Mouse (Mus musculus) lung, embryonic 14.5 days (tissue): ENCODE results near the gene Hid1. TPM values are rescaled to one million over a fixed set of nuclear protein-coding genes. Genes with fewer than 3 reads are reported as not detected.

Source experiments
- ATAC-seq: fragments of 200-750 bp; cut with Nextera tagmentation; 2 replicates; pipeline ENCODE4 v1.8.0; 2017; ENCODE audit warnings: mild to moderate bottlenecking, moderate TSS enrichment, moderate library complexity; ENCODE audit not compliant: insufficient read depth
- DNase-seq: peaks from one replicate; pipeline ENCODE4 v3.0.0-alpha.2; 2015
- H3K27ac ChIP-seq: fragments of 300-500 bp; sonication (generic); 2 replicates; pipeline ENCODE4 v1.5.1; 2014; ENCODE audit warnings: low read depth, mild to moderate bottlenecking, moderate library complexity
- H3K27me3 ChIP-seq: fragments of 300-500 bp; sonication (generic); 2 replicates; pipeline ENCODE4 v1.6.1; 2014; ENCODE audit warnings: low read length, control low read depth; ENCODE audit not compliant: insufficient read depth
- H3K36me3 ChIP-seq: fragments of 300-500 bp; sonication (generic); 2 replicates; pipeline ENCODE4 v1.6.1; 2014; ENCODE audit warnings: control low read depth; ENCODE audit not compliant: insufficient read depth
- H3K4me1 ChIP-seq: fragments of 300-500 bp; sonication (generic); 2 replicates; pipeline ENCODE4 v1.6.1; 2014; ENCODE audit warnings: antibody characterized with exemption, control low read depth; ENCODE audit not compliant: insufficient read depth
- H3K4me2 ChIP-seq: fragments of 300-500 bp; sonication (generic); 2 replicates; pipeline ENCODE4 v1.6.1; 2014; ENCODE audit warnings: mild to moderate bottlenecking
- H3K4me3 ChIP-seq: fragments of 300-500 bp; sonication (generic); 2 replicates; pipeline ENCODE4 v1.5.1; 2014; ENCODE audit warnings: low read depth, low read length
- H3K9ac ChIP-seq: fragments of 300-500 bp; sonication (generic); 2 replicates; pipeline ENCODE4 v1.6.1; 2014
- H3K9me3 ChIP-seq: fragments of 300-500 bp; sonication (generic); 2 replicates; pipeline ENCODE4 v1.6.1; 2016; ENCODE audit warnings: low read depth, low read length, control low read depth
- CTCF ChIP-seq: IDR thresholded peaks from 2 replicates; pipeline ENCODE4 v1.5.1; 2016; ENCODE audit warnings: antibody characterized with exemption, low read depth
- WGBS: fragments of 180-500 bp; shearing (Covaris S2); extraction: QIAGEN DNeasy Blood & Tissue Kit; methylation state at CpG from one replicate; pipeline ENCODE4 v1.1.7; 2014; 5-methylcytosine and 5-hydroxymethylcytosine counted together
- polyA plus RNA-seq: library from polyadenylated mRNA; unstranded; fragments of >200 nt; fragmentation: Nextera tagmentation; extraction: Ambion mirVana; gene quantifications from 2 replicates; pipeline ENCODE4 v1.2.1, GENCODE M21; 2014

Gene Hid1
- polyA plus RNA-seq, 1 experiment from 2014 or later = 7.4 TPM

DNA sequence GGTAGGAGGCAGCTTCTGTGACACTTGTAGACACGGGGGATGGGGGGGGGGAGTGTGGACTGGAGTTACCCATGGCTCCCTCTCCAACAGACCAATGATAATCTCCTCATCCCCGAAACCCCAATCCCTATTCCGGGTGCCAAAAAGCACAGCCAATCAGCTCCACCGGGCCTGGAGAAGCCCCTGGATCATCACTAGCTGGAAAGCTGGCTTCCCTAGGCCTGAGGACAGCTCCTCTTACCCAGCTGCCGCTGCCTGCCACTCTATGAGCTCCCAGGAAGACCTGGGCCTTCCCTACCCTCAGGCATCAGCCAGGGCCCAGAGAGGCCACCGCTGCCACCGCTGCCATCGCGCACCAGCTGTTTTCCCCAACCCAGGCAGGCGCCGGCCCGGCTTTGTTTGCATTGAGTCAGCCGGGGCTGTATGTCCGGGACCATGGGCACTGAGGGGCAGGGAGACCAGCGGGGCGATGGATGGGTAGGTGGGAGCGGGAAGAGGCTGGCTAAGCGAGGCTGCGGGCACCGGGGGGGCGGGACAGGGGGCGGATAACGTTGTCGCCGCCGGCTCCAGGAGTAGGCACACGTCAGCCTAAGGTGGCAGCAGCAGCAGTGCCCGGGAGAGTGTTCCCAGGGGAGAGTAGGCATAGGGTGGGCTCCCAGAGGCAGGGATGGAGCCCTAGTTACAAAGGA, 706 bp downstream of the Hid1 start:
- no peak overlapping the region for H3K27ac ChIP-seq
- DNase-seq (no peak), ATAC-seq (peak; percentile 35; the same call in 1 of the 2 replicates)
- no peak for TF ChIP-seq CTCF
- peak overlapping the region; percentile 52 for H3K4me3 ChIP-seq
- 2% methylated on average over 28 of the region's 28 CpGs for WGBS
- H3K4me1 ChIP-seq = peaks cover 3% of the 10 kb centered on the region; the same call in 1 of the 2 replicates
- H3K4me2 ChIP-seq = peak overlapping the region; percentile 82
- H3K9me3 ChIP-seq = no peaks in the 10 kb centered on the region
- peak overlapping the region; percentile 47 for H3K9ac ChIP-seq
- no peaks in the 10 kb centered on the region for H3K36me3 ChIP-seq
- peaks cover 42% of the 10 kb centered on the region for H3K27me3 ChIP-seq

DNA sequence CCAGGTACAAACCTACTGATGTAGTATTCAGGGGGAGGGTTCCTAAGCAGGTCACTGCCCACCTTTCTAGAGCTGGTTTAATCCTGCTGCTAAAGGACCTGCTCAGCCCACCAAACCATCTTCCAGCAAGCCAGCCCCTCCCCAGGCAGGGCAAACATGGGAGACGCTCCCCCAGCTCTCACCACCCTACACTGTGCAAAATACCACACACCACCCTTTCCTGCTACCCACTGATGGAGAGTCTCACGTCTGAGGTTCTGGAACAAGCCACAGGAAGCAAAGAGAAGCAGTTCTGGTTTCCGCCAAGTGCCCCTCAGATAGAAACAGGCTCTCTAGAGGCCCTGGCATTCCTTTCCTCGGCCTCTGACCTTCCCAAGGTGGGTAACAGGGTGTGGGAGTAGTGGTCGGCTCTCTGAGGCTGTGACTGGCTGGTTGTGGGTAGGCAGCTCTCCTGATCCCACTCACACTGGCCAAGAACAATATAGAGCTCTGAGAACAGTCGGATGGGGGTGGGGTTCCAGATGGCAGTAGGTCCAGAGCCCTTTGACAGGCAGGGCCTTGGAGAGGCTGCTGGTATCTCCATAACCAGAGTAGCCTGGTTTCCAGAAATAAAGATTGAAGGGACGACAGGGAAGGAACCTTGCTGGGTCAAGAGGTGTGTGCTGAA, 1.4 kb downstream of the Hid1 start:
- ATAC-seq = no peak; the same call in 1 of the 2 replicates
- H3K9ac ChIP-seq = no peak overlapping the region
- peaks cover 3% of the 10 kb centered on the region; the same call in 1 of the 2 replicates for H3K4me1 ChIP-seq
- no peak for TF ChIP-seq CTCF
- no peaks in the 10 kb centered on the region for H3K9me3 ChIP-seq
- peaks cover 38% of the 10 kb centered on the region for H3K27me3 ChIP-seq
- H3K4me3 ChIP-seq = peak overlapping the region; percentile 52; the same call in 1 of the 2 replicates
- no peaks in the 10 kb centered on the region for H3K36me3 ChIP-seq
- H3K27ac ChIP-seq = no peak overlapping the region
- 25% methylated on average over 7 of the region's 7 CpGs for WGBS
- no peak for DNase-seq
- peak overlapping the region; percentile 82 for H3K4me2 ChIP-seq

DNA sequence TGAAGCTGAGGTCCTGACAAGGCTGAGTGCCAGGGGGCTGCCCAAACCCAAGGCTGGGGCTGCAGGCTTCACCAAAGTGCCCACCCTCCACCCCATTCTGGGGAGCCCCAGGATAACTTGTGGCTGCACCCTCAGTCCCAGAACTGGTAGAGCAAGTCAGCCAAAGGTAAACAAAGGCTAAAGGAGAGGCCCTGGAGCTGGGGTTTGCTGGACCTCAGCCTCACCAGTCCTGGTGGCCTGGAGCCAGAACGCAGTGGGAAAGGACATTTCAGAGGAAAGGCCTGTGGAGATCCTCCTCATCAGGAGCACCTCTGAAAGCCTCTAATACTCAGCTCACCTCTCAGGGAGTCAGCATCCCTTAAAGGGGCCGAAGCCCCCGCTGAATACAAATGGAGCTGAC, 3.4 kb downstream of the Hid1 start:
- Histone ChIP-seq H3K9ac (no peak overlapping the region), H3K27me3 (peaks cover 38% of the 10 kb centered on the region), H3K4me1 (peaks cover 3% of the 10 kb centered on the region; the same call in 1 of the 2 replicates), H3K9me3 (no peaks in the 10 kb centered on the region), H3K4me2 (no peak overlapping the region), H3K4me3 (no peak overlapping the region), H3K27ac (no peak overlapping the region), H3K36me3 (no peaks in the 10 kb centered on the region)
- ATAC-seq = no peak
- WGBS = 73% methylated on average over 3 of the region's 3 CpGs
- DNase-seq = no peak
- no peak for TF ChIP-seq CTCF

DNA sequence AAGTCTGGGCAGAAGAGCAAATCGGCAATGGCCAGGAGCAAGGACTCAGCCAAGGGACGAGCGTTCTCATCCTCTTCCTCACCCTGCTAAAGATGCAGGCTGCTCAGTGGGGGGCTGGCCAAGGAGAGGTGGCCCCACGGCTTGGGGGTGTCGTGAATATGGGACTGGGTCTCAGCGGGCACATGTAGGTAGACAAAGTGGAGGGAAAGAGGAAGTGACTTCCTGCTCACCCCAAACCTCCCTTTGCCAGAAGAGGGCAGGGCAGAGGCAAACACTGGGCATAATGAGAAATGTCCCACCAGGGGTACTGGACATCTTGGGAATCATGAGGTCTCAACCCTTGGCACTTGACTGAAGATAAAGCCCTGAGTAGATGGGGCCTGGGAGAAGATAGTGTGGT, 7.8 kb downstream of the Hid1 start:
- Histone ChIP-seq H3K27ac (peak overlapping the region; percentile 12; the same call in 1 of the 2 replicates), H3K9me3 (no peaks in the 10 kb centered on the region), H3K4me3 (no peak overlapping the region), H3K4me1 (no peaks in the 10 kb centered on the region; the same call in 1 of the 2 replicates), H3K9ac (no peak overlapping the region), H3K27me3 (no peaks in the 10 kb centered on the region), H3K36me3 (no peaks in the 10 kb centered on the region), H3K4me2 (no peak overlapping the region)
- peak; percentile 35; the same call in 1 of the 2 replicates for TF ChIP-seq CTCF
- no peak for DNase-seq
- ATAC-seq = no peak
- WGBS = 58% methylated on average over 6 of the region's 6 CpGs

DNA sequence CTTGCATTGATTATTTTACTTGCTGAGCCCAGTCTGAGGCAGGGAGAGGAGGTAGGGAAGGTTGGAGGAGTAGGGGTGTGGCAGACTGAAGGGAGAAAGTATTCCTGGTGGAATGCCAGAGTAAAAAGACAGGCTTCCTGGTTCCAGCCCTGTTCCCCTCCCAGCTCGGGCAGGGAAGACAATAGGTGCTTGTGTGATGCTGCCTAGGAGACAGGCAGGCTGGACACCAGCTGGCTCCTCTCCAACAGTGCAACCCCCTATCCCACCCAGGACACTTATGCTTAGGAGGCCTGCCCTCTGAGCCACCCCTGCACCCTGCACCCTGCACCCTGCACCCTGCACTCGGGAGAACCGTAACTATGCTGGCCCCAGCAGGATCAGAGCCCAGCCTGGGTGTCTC, 8.3 kb downstream of the Hid1 start:
- H3K9ac ChIP-seq = no peak overlapping the region
- H3K9me3 ChIP-seq = no peaks in the 10 kb centered on the region
- H3K4me1 ChIP-seq = no peaks in the 10 kb centered on the region; the same call in 1 of the 2 replicates
- 0 out of 2 replicates have a peak overlapping the region, but pooled peaks have one; percentile 18 for H3K4me2 ChIP-seq
- no peaks in the 10 kb centered on the region for H3K27me3 ChIP-seq
- H3K27ac ChIP-seq = peak overlapping the region; percentile 12; the same call in 1 of the 2 replicates
- 38% methylated on average over 3 of the region's 3 CpGs for WGBS
- peak; percentile 27; the same call in 1 of the 2 replicates for ATAC-seq
- peak; percentile 40 for DNase-seq
- no peaks in the 10 kb centered on the region for H3K36me3 ChIP-seq
- no peak overlapping the region for H3K4me3 ChIP-seq
- TF ChIP-seq CTCF = no peak

DNA sequence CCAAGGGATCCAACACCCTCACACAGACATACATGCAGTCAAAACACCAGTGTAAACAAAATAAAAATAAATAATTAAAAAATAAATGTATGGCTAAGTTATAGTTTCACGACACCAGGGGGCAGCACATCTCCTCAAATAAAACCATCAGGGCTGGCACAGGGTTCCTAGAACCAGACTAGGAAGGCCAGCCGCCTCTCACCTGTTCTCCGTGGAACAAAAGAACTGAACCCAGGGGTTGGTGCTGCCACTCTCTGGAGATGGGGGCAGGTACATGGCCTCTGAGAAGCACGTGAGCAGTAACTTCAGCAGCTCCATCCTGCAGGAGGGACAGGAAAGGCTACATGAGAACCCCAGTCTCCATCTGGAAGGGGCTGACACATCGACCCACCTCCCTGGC, 9.1 kb downstream of the Hid1 start:
- ATAC-seq (0 out of 2 replicates have a peak, but pooled peaks have one; percentile 39), DNase-seq (peak; percentile 91)
- Histone ChIP-seq H3K4me3 (no peak overlapping the region), H3K36me3 (no peaks in the 10 kb centered on the region), H3K9ac (no peak overlapping the region), H3K27me3 (no peaks in the 10 kb centered on the region), H3K4me1 (no peaks in the 10 kb centered on the region), H3K4me2 (no peak overlapping the region), H3K27ac (no peak overlapping the region), H3K9me3 (no peaks in the 10 kb centered on the region)
- peak; percentile 68 for TF ChIP-seq CTCF
- 17% methylated on average over 5 of the region's 5 CpGs for WGBS

DNA sequence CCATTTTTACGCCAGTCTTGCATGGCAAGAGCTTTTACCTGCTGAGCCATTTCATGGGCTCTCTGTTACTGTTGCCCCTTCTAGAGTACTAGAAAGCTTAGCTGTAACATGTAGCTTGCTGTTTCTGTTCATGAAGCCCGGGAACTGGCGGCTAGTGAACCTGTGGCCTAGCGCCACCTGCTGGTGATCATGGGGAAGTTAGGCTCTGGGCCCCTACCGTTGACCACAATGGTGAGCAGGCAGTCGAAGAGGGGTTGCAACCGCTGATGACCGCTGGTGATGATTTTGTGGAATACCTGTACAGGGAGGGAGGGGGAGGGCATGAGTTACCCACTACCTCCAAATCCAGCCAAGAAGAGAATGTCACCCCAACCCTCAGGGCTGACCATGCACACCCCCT, 13.4 kb downstream of the Hid1 start:
- no peaks in the 10 kb centered on the region for H3K36me3 ChIP-seq
- 6% methylated on average over 8 of the region's 8 CpGs for WGBS

More for the DNA sequence above, 13.4 kb downstream of the Hid1 start:
- no peak overlapping the region for H3K27ac ChIP-seq
- H3K4me2 ChIP-seq = no peak overlapping the region
- DNase-seq (peak; percentile 92), ATAC-seq (0 out of 2 replicates have a peak, but pooled peaks have one; percentile 35)
- H3K9ac ChIP-seq = no peak overlapping the region
- H3K27me3 ChIP-seq = no peaks in the 10 kb centered on the region
- H3K4me3 ChIP-seq = no peak overlapping the region
- H3K9me3 ChIP-seq = no peaks in the 10 kb centered on the region
- TF ChIP-seq CTCF = peak; percentile 99
- H3K4me1 ChIP-seq = no peaks in the 10 kb centered on the region
